Mouse (Mus musculus): Measurements from ENCODE around the gene Ccdc160. TPM values are rescaled to one million over a fixed set of nuclear protein-coding genes. Genes with fewer than 3 reads are reported as not detected.

Gene Ccdc160
- polyA plus RNA-seq (2012; rRNA removed): 1.5 and 2.2 TPM in 2 replicates

GRCm38 (mm10) chrX:52790980-52791593 is at the start of gene Ccdc160:
Gene Ccdc160, plus strand, starts transcription at chrX:52791200.
- peaks cover 3% of the 10 kb centered on the region; the same call in 1 of the 2 replicates for H3K4me1 ChIP-seq (ENCODE audit: control insufficient read depth, insufficient read depth, low read length)
- TF ChIP-seq CTCF (IDR thresholded peaks at IDR 0.05; ENCODE audit: control insufficient read depth, insufficient read depth, insufficient replicate concordance, low read depth, low read length) (no peak), POLR2A (IDR thresholded peaks at IDR 0.05; ENCODE audit: control insufficient read depth, low read depth, low read length) (no peak)
- H3K27ac ChIP-seq (ENCODE audit: control insufficient read depth, insufficient read depth, low read depth, low read length): peak within 1 kb of the TSS; percentile 69
- H3K36me3 ChIP-seq (ENCODE audit: control insufficient read depth, insufficient read depth, low read length): no peaks in the 10 kb centered on the region
- no peaks in the 10 kb centered on the region for H3K27me3 ChIP-seq (ENCODE audit: control insufficient read depth, insufficient read depth, low read length)
- peak within 1 kb of the TSS; percentile 77 for H3K4me3 ChIP-seq (ENCODE audit: control insufficient read depth, low read depth, low read length)

GRCm38 (mm10) chrX:52743781-52744180 is 47.2 kb upstream of the Ccdc160 start:
- Histone ChIP-seq H3K27me3 (ENCODE audit: control insufficient read depth, insufficient read depth, low read length) (no peaks in the 10 kb centered on the region), H3K36me3 (ENCODE audit: control insufficient read depth, insufficient read depth, low read length) (no peaks in the 10 kb centered on the region), H3K4me1 (ENCODE audit: control insufficient read depth, insufficient read depth, low read length) (peaks cover 5% of the 10 kb centered on the region), H3K4me3 (ENCODE audit: control insufficient read depth, low read depth, low read length) (peak overlapping the region; percentile 76), H3K27ac (ENCODE audit: control insufficient read depth, insufficient read depth, low read depth, low read length) (no peak overlapping the region)
- TF ChIP-seq CTCF (IDR thresholded peaks at IDR 0.05; ENCODE audit: control insufficient read depth, insufficient read depth, insufficient replicate concordance, low read depth, low read length) (no peak), POLR2A (IDR thresholded peaks at IDR 0.05; ENCODE audit: control insufficient read depth, low read depth, low read length) (no peak)

GRCm38 (mm10) chrX:52744201-52745051 is 46.6 kb upstream of the Ccdc160 start:
- TF ChIP-seq POLR2A (IDR thresholded peaks at IDR 0.05; ENCODE audit: control insufficient read depth, low read depth, low read length): no peak
- TF ChIP-seq CTCF (IDR thresholded peaks at IDR 0.05; ENCODE audit: control insufficient read depth, insufficient read depth, insufficient replicate concordance, low read depth, low read length): no peak
- no peaks in the 10 kb centered on the region for H3K27me3 ChIP-seq (ENCODE audit: control insufficient read depth, insufficient read depth, low read length)
- no peak overlapping the region for H3K27ac ChIP-seq (ENCODE audit: control insufficient read depth, insufficient read depth, low read depth, low read length)
- H3K4me3 ChIP-seq (ENCODE audit: control insufficient read depth, low read depth, low read length): peak overlapping the region; percentile 76
- no peaks in the 10 kb centered on the region for H3K36me3 ChIP-seq (ENCODE audit: control insufficient read depth, insufficient read depth, low read length)
- peaks cover 5% of the 10 kb centered on the region for H3K4me1 ChIP-seq (ENCODE audit: control insufficient read depth, insufficient read depth, low read length)

- TF ChIP-seq POLR2A (IDR thresholded peaks at IDR 0.05; ENCODE audit: control insufficient read depth, low read depth, low read length): no peak
- no peak for TF ChIP-seq CTCF (IDR thresholded peaks at IDR 0.05; ENCODE audit: control insufficient read depth, insufficient read depth, insufficient replicate concordance, low read depth, low read length)
- Histone ChIP-seq H3K4me1 (ENCODE audit: control insufficient read depth, insufficient read depth, low read length) (peaks cover 5% of the 10 kb centered on the region), H3K27ac (ENCODE audit: control insufficient read depth, insufficient read depth, low read depth, low read length) (no peak overlapping the region), H3K27me3 (ENCODE audit: control insufficient read depth, insufficient read depth, low read length) (no peaks in the 10 kb centered on the region), H3K4me3 (ENCODE audit: control insufficient read depth, low read depth, low read length) (no peak overlapping the region), H3K36me3 (ENCODE audit: control insufficient read depth, insufficient read depth, low read length) (no peaks in the 10 kb centered on the region)
These were observed 45.5 kb upstream of the Ccdc160 start for GRCm38 (mm10) chrX:52745462-52745861.

GRCm38 (mm10) chrX:52745917-52746316 is 45.1 kb upstream of the Ccdc160 start:
- H3K36me3 ChIP-seq (ENCODE audit: control insufficient read depth, insufficient read depth, low read length): no peaks in the 10 kb centered on the region
- H3K4me1 ChIP-seq (ENCODE audit: control insufficient read depth, insufficient read depth, low read length): peaks cover 5% of the 10 kb centered on the region
- no peak overlapping the region for H3K27ac ChIP-seq (ENCODE audit: control insufficient read depth, insufficient read depth, low read depth, low read length)
- no peaks in the 10 kb centered on the region for H3K27me3 ChIP-seq (ENCODE audit: control insufficient read depth, insufficient read depth, low read length)
- TF ChIP-seq POLR2A (IDR thresholded peaks at IDR 0.05; ENCODE audit: control insufficient read depth, low read depth, low read length) (no peak), CTCF (IDR thresholded peaks at IDR 0.05; ENCODE audit: control insufficient read depth, insufficient read depth, insufficient replicate concordance, low read depth, low read length) (no peak)
- no peak overlapping the region for H3K4me3 ChIP-seq (ENCODE audit: control insufficient read depth, low read depth, low read length)

- no peak overlapping the region for H3K27ac ChIP-seq (ENCODE audit: control insufficient read depth, insufficient read depth, low read depth, low read length)
- no peak overlapping the region for H3K4me3 ChIP-seq (ENCODE audit: control insufficient read depth, low read depth, low read length)
- no peak for TF ChIP-seq CTCF (IDR thresholded peaks at IDR 0.05; ENCODE audit: control insufficient read depth, insufficient read depth, insufficient replicate concordance, low read depth, low read length)
- no peak for TF ChIP-seq POLR2A (IDR thresholded peaks at IDR 0.05; ENCODE audit: control insufficient read depth, low read depth, low read length)
- H3K4me1 ChIP-seq (ENCODE audit: control insufficient read depth, insufficient read depth, low read length): peaks cover 5% of the 10 kb centered on the region
- no peaks in the 10 kb centered on the region for H3K36me3 ChIP-seq (ENCODE audit: control insufficient read depth, insufficient read depth, low read length)
- no peaks in the 10 kb centered on the region for H3K27me3 ChIP-seq (ENCODE audit: control insufficient read depth, insufficient read depth, low read length)
These were observed 44.2 kb upstream of the Ccdc160 start for GRCm38 (mm10) chrX:52746849-52747248.

GRCm38 (mm10) chrX:52753491-52754085 is 37.4 kb upstream of the Ccdc160 start:
- H3K4me1 ChIP-seq (ENCODE audit: control insufficient read depth, insufficient read depth, low read length): no peaks in the 10 kb centered on the region
- no peak overlapping the region for H3K4me3 ChIP-seq (ENCODE audit: control insufficient read depth, low read depth, low read length)
- H3K27me3 ChIP-seq (ENCODE audit: control insufficient read depth, insufficient read depth, low read length): no peaks in the 10 kb centered on the region
- H3K27ac ChIP-seq (ENCODE audit: control insufficient read depth, insufficient read depth, low read depth, low read length): no peak overlapping the region
- TF ChIP-seq POLR2A (IDR thresholded peaks at IDR 0.05; ENCODE audit: control insufficient read depth, low read depth, low read length): no peak
- no peak for TF ChIP-seq CTCF (IDR thresholded peaks at IDR 0.05; ENCODE audit: control insufficient read depth, insufficient read depth, insufficient replicate concordance, low read depth, low read length)
- no peaks in the 10 kb centered on the region for H3K36me3 ChIP-seq (ENCODE audit: control insufficient read depth, insufficient read depth, low read length)
